Mouse (Mus musculus): ENCODE measurements around the gene Osbpl2. TPM values are rescaled to one million over a fixed set of nuclear protein-coding genes. Genes with fewer than 3 reads are reported as not detected.

The Osbpl2 gene
- polyA plus RNA-seq, 1 experiment from 2014 or later = 24.9 TPM

DNA sequence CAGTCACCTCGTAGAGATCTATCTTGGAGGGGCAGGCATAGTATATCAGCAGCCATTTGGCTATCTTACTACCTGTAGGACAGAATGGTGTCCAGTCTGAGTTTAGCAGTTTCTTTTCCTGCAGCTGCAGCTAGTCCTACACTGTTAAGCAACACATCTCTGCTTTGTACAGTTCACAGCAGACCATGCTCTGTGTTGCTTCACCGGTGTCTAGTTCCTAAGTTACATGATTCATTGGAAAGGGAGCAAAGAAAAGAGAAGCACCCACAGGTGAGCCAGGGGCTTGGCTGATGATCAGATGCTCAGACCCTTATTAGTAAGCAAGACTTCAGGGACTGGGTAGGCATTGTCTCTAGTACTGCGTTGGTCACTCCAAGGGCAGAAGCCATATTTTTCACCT lies 14.8 kb downstream of the Osbpl2 start:
- no peak for DNase-seq (ENCODE audit: low spot score)
- no peaks in the 10 kb centered on the region for H3K9me3 ChIP-seq
- no peak overlapping the region for H3K4me3 ChIP-seq
- 88% methylated on average over 3 of the region's 3 CpGs for WGBS
- no peaks in the 10 kb centered on the region for H3K27me3 ChIP-seq (replicated peaks; ENCODE audit: low read depth, poor library complexity, severe bottlenecking)
- H3K36me3 ChIP-seq (replicated peaks) = peaks cover 8% of the 10 kb centered on the region
- no peak overlapping the region for H3K27ac ChIP-seq (replicated peaks)
- no peaks in the 10 kb centered on the region for H3K4me1 ChIP-seq

GRCm38 (mm10) chr2:180135414-180135813 lies 16.3 kb downstream of the Osbpl2 start:
- H3K9me3 ChIP-seq = no peaks in the 10 kb centered on the region
- H3K4me1 ChIP-seq = no peaks in the 10 kb centered on the region
- no peak overlapping the region for H3K4me3 ChIP-seq
- DNase-seq (ENCODE audit: low spot score) = no peak
- 83% methylated on average over 5 of the region's 5 CpGs for WGBS
- H3K27ac ChIP-seq (replicated peaks) = no peak overlapping the region
- no peaks in the 10 kb centered on the region for H3K27me3 ChIP-seq (replicated peaks; ENCODE audit: low read depth, poor library complexity, severe bottlenecking)
- peaks cover 16% of the 10 kb centered on the region for H3K36me3 ChIP-seq (replicated peaks)

DNA sequence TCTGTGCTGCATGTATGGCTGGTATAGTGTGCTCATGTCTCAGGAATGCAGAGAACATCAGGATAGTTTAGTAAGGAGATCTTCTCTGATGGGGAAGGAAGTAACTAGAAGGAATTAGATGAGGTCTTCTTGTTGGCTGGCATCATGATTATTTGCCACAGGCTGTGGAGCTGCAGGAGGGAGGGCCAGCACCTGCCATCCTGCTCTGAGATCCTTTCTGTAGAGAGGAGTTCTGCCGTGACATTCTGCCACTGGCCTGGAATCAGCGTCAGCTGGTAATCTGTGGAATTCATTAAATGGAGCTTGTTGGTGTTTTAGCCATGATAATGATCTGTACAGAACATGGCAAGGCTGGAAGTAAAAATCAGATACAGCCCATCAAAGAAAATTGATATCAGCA lies 27.0 kb downstream of the Osbpl2 start:
- H3K36me3 ChIP-seq (replicated peaks) = peaks cover 72% of the 10 kb centered on the region
- H3K4me3 ChIP-seq = no peak overlapping the region
- no peak overlapping the region for H3K27ac ChIP-seq (replicated peaks)
- no peaks in the 10 kb centered on the region for H3K27me3 ChIP-seq (replicated peaks; ENCODE audit: low read depth, poor library complexity, severe bottlenecking)
- no peaks in the 10 kb centered on the region for H3K9me3 ChIP-seq
- DNase-seq (ENCODE audit: low spot score) = no peak
- H3K4me1 ChIP-seq = no peaks in the 10 kb centered on the region
- 95% methylated on average over 2 of the region's 2 CpGs for WGBS

GRCm38 (mm10) chr2:180147379-180147778 lies 28.3 kb downstream of the Osbpl2 start:
- DNase-seq (ENCODE audit: low spot score) = no peak
- Histone ChIP-seq H3K27ac (replicated peaks) (no peak overlapping the region), H3K9me3 (no peaks in the 10 kb centered on the region), H3K27me3 (replicated peaks; ENCODE audit: low read depth, poor library complexity, severe bottlenecking) (no peaks in the 10 kb centered on the region), H3K4me3 (no peak overlapping the region), H3K36me3 (replicated peaks) (peaks cover 73% of the 10 kb centered on the region), H3K4me1 (no peaks in the 10 kb centered on the region)
- 89% methylated on average over 6 of the region's 6 CpGs for WGBS

- Histone ChIP-seq H3K36me3 (replicated peaks) (peaks cover 80% of the 10 kb centered on the region), H3K4me1 (no peaks in the 10 kb centered on the region), H3K27ac (replicated peaks) (no peak overlapping the region), H3K4me3 (no peak overlapping the region), H3K27me3 (replicated peaks; ENCODE audit: low read depth, poor library complexity, severe bottlenecking) (no peaks in the 10 kb centered on the region), H3K9me3 (no peaks in the 10 kb centered on the region)
- DNase-seq (ENCODE audit: low spot score) = no peak
- 88% methylated on average over 9 of the region's 9 CpGs for WGBS
Measured at GRCm38 (mm10) chr2:180148551-180148950, 29.4 kb downstream of the Osbpl2 start.

DNA sequence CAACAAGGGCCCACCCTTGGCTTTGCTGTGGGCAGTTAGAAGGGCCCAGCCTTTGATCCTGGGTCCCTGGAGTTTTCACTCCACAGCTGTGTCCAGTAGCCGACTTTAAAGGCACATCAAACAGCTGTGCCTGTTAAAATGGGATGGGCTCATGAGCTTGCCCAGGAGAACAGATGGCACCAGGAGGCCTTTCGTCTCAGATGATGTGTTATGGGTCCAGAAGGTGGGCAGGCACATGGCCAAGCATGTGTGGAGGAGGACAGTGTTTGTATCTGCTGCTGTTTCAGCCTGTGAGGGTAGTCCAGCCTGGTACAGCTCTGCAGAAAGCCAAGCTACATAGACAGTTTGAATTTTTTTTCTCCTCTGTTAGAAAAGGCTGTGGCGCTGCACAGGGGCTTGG lies 35.7 kb downstream of the Osbpl2 start:
- 84% methylated on average over 3 of the region's 3 CpGs for WGBS
- no peak for DNase-seq (ENCODE audit: low spot score)
- Histone ChIP-seq H3K9me3 (no peaks in the 10 kb centered on the region), H3K4me3 (no peak overlapping the region), H3K36me3 (replicated peaks) (peaks cover 78% of the 10 kb centered on the region), H3K4me1 (no peaks in the 10 kb centered on the region), H3K27ac (replicated peaks) (no peak overlapping the region), H3K27me3 (replicated peaks; ENCODE audit: low read depth, poor library complexity, severe bottlenecking) (no peaks in the 10 kb centered on the region)

GRCm38 (mm10) chr2:180158627-180159026 lies 39.5 kb downstream of the Osbpl2 start:
- 93% methylated on average over 3 of the region's 3 CpGs for WGBS
- Histone ChIP-seq H3K4me3 (no peak overlapping the region), H3K4me1 (no peaks in the 10 kb centered on the region), H3K9me3 (no peaks in the 10 kb centered on the region), H3K27me3 (replicated peaks; ENCODE audit: low read depth, poor library complexity, severe bottlenecking) (no peaks in the 10 kb centered on the region), H3K27ac (replicated peaks) (no peak overlapping the region), H3K36me3 (replicated peaks) (peaks cover 71% of the 10 kb centered on the region)
- DNase-seq (ENCODE audit: low spot score) = no peak

GRCm38 (mm10) chr2:180165855-180166254 lies 46.7 kb downstream of the Osbpl2 start:
- WGBS = 82% methylated on average over 2 of the region's 2 CpGs
- H3K27ac ChIP-seq (replicated peaks) = no peak overlapping the region

DNA sequence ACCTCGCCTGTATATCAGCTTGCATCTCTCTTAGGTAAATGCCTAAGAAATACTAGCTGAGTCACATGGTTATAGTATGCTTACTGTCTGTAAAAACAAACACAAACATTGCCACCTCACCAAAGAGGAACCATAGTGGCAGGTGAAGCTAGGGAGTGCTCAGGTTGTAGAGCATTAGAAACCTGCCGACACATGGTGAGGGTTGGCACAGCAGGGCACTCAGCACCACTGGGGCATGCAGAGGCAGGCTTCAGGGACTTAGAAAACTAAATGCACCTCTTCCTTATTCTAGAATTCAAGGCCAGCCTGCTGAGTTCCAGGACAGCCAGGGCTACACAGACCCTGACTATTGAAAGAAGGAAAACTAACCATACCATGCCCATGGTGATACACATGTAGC lies 47.8 kb downstream of the Osbpl2 start:
- WGBS = 88% methylated on average over 2 of the region's 2 CpGs
- Histone ChIP-seq H3K27ac (replicated peaks) (no peak overlapping the region), H3K36me3 (replicated peaks) (peaks cover 11% of the 10 kb centered on the region; the same call in 1 of the 2 replicates), H3K4me1 (peaks cover 7% of the 10 kb centered on the region), H3K4me3 (no peak overlapping the region), H3K27me3 (replicated peaks; ENCODE audit: low read depth, poor library complexity, severe bottlenecking) (no peaks in the 10 kb centered on the region), H3K9me3 (no peaks in the 10 kb centered on the region)
- DNase-seq (ENCODE audit: low spot score) = no peak

More at GRCm38 (mm10) chr2:180165855-180166254, 46.7 kb downstream of the Osbpl2 start:
- no peaks in the 10 kb centered on the region for H3K9me3 ChIP-seq
- H3K27me3 ChIP-seq (replicated peaks; ENCODE audit: low read depth, poor library complexity, severe bottlenecking) = no peaks in the 10 kb centered on the region
- peaks cover 4% of the 10 kb centered on the region for H3K4me1 ChIP-seq
- DNase-seq (ENCODE audit: low spot score) = no peak
- peaks cover 17% of the 10 kb centered on the region for H3K36me3 ChIP-seq (replicated peaks)
- no peak overlapping the region for H3K4me3 ChIP-seq

DNA sequence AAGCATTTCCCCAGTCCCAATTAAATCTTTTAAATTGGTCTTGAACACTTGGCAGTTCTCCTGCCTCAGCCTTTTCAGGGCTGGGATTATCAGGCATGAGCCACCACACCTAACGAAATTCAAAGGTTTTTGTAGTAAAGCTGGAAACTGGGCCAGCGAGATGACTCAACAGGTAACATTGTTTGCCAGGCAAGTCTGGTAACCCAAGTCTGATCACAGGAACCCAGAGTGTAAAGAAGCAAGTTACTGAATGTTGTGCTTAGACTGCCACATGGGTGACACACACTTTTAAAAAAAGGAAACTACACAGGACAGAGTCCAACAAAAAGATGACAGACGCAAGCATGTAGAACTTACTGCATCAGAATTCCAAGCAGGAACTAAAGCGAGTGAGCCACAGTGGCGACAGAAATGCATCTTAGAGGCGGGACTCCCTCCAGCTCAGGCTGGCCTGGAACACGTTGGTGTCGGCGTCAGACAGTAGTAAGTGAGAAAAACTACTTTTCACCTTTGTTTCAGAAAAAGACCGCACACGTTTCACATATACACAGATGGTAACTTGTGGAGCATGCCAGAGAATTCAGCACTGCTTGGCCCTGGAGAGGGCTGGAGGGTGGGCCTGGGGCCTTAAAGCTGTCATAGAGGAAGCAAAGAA lies 51.2 kb downstream of the Osbpl2 start:
- DNase-seq (ENCODE audit: low spot score) = no peak
- H3K27me3 ChIP-seq (replicated peaks; ENCODE audit: low read depth, poor library complexity, severe bottlenecking) = no peaks in the 10 kb centered on the region
- WGBS = 91% methylated on average over 11 of the region's 11 CpGs
- no peaks in the 10 kb centered on the region for H3K9me3 ChIP-seq
- H3K27ac ChIP-seq (replicated peaks) = peak overlapping the region; percentile 93
- H3K4me1 ChIP-seq = peaks cover 25% of the 10 kb centered on the region
- H3K36me3 ChIP-seq (replicated peaks) = peaks cover 28% of the 10 kb centered on the region
- peak overlapping the region; percentile 92; the same call in 1 of the 2 replicates for H3K4me3 ChIP-seq

GRCm38 (mm10) chr2:180170806-180171521 lies 51.9 kb downstream of the Osbpl2 start, which contains the start of gene Adrm1:
Gene Adrm1, plus strand, starts transcription at chr2:180171485.
- H3K9me3 ChIP-seq = no peaks in the 10 kb centered on the region
- WGBS = 4% methylated on average over 41 of the region's 41 CpGs
- H3K27me3 ChIP-seq (replicated peaks; ENCODE audit: low read depth, poor library complexity, severe bottlenecking) = no peaks in the 10 kb centered on the region
- peaks cover 25% of the 10 kb centered on the region for H3K4me1 ChIP-seq
- peak within 1 kb of the TSS; percentile 92 for H3K4me3 ChIP-seq
- peak; percentile 99 for DNase-seq (ENCODE audit: low spot score)
- peak within 1 kb of the TSS; percentile 93 for H3K27ac ChIP-seq (replicated peaks)
- peaks cover 34% of the 10 kb centered on the region for H3K36me3 ChIP-seq (replicated peaks)

GRCm38 (mm10) chr2:180171522-180172070 lies 52.5 kb downstream of the Osbpl2 start:
- Histone ChIP-seq H3K27ac (replicated peaks) (peak overlapping the region; percentile 93), H3K4me3 (peak overlapping the region; percentile 92), H3K27me3 (replicated peaks; ENCODE audit: low read depth, poor library complexity, severe bottlenecking) (no peaks in the 10 kb centered on the region), H3K4me1 (peaks cover 25% of the 10 kb centered on the region), H3K36me3 (replicated peaks) (peaks cover 41% of the 10 kb centered on the region), H3K9me3 (no peaks in the 10 kb centered on the region)
- no peak for DNase-seq (ENCODE audit: low spot score)
- WGBS = under 1% methylated on average over 80 of the region's 80 CpGs

DNA sequence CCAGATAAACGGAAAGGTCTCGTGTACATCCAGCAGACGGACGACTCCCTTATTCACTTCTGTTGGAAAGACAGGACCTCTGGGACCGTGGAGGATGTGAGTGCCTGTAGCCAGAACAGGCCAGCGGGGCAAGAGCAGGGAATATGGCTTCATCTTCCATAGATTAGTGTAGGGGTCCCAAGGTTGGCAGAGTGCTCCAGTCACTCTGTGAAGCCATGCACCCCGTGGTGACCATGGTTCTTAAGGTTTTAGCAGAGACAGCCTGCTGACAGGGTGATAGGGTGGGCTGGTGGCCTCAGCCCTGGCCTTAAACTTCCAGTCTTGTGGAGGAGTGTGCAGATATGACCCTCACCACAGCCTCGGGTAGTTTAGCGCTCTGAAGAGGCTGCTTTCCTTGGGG lies 53.0 kb downstream of the Osbpl2 start:
- no peak for DNase-seq (ENCODE audit: low spot score)
- peak overlapping the region; percentile 92 for H3K4me3 ChIP-seq
- no peaks in the 10 kb centered on the region for H3K9me3 ChIP-seq
- peak overlapping the region; percentile 93 for H3K27ac ChIP-seq (replicated peaks)
- WGBS = 3% methylated on average over 9 of the region's 9 CpGs
- peaks cover 46% of the 10 kb centered on the region for H3K36me3 ChIP-seq (replicated peaks)
- H3K27me3 ChIP-seq (replicated peaks; ENCODE audit: low read depth, poor library complexity, severe bottlenecking) = no peaks in the 10 kb centered on the region
- H3K4me1 ChIP-seq = peaks cover 25% of the 10 kb centered on the region

Measured in embryonic facial prominence, embryonic 10.5 days (tissue).